Mouse (Mus musculus): ENCODE measurements at regions not wholly inside any gene's neighbourhood (a gene's known extent, or its start where the extent isn't known, plus 50 kb on each side); places are given as distances from the start of the nearest gene placed in this dataset.

DNA sequence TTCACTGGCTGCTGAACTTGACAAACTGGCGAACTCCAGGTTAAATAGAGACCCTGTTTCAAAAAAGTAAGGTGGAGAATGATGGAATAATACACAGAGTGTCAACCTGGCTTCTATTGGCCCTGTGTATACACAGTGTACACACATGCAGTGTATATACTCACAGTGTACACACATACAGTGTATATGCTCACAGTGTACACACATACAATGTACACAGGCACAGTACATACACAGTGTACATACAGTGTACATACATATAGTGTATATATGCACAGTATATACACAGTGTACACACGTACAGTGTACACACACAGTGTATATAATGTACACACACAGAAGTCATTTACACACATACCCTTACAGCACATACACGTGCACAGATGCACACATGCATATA is 52.4 kb upstream of the Aldh1b1 start:
- no peak for DNase-seq (ENCODE audit: low spot score in 2 of 2)

DNA sequence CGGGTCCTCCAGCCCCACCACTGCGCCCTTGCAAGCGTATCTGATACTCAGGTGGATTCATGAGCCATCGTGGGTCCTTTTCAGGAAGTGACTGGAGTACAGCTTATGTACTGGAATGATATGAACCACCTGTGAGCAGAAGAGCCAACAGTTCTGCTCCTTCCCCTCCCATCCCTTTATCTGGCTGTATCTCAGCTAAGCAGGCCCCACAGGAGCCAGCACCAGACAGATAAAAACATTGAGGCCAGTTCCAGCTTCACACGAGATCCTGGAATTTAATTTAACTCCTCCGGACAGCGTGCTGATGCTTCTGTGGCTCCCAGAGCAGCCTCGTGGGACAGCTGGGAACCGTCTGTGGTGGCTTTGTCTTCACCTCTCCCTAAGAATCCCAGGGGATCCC is 53.1 kb upstream of the Aldh1b1 start:
- DNase-seq (ENCODE audit: low spot score in 2 of 2), result no peak

DNA sequence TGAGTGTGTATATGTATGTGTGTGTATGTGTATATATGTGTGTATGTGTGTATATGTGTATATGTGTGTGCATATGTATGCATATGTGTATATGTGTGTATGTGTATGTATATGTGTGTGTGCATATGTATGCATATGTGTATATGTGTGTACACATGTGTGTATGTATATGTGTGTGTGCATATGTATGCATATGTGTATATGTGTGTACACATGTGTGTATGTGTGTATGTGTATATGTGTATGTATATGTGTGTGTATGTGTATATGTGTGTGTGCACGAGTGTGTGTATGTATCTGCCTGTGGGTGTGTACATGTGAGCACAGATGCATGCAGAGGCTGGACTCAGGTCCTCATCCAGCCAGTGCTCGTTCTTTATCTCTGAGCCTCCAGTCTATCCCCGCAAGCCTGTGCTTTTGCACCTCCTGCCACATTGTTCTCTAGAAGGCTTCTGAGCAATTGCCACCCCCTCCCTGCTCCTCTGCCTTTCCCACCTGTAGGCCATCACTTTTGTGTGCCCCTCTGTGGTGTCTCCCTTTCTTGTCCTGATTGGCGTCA is 53.9 kb upstream of the Aldh1b1 start:
- DNase-seq (ENCODE audit: low spot score in 2 of 2), result no peak

DNA sequence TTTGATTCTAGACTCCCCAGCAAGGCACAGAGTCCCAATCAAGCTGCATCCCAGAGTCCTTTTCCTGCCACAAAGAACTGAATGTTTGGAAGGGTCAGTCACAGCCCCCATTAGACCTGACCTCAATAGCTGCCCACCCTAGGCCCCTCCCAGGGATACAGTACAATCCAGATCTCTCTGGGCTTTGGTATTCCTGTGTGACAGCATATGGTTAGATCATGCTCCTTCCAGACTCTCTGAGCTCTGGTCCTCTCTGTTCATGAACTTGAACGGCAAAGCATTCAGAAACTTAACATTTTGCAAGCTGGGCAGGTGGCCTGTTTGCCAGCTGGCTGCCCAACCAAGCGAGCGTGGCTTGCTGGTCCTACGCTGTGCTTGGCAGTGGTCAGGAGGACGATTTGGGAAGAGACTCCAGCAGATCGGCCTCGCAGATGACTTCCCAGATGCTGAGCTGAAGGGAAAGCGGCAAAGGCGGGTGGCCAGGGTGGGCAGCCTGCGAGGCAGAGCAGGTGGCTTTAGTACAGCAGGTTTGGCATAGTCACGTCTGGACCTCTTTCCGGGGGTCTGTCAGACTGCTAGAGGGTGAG is 58.0 kb upstream of the Aldh1b1 start:
- no peak for DNase-seq (ENCODE audit: low spot score in 2 of 2)

DNA sequence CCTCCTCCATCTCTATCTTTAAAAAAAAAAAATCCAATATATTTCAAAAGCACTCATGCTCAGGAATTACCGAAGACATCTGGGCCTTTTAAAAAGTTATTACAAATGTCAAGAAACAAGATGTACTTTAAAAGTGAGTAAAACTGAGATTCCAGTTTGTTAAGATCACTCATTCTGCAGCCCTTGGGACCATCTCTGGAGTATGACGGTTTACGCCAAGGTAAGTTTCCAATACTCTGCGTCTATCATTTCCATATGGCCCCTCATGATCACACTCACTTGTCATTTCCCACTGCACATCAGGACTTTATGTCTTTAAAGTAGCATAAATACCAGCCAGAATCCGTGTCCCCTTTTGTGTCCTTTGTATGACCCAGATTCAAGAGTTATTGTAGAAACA is 58.5 kb upstream of the Aldh1b1 start:
- no peak for DNase-seq (ENCODE audit: low spot score in 2 of 2)

DNA sequence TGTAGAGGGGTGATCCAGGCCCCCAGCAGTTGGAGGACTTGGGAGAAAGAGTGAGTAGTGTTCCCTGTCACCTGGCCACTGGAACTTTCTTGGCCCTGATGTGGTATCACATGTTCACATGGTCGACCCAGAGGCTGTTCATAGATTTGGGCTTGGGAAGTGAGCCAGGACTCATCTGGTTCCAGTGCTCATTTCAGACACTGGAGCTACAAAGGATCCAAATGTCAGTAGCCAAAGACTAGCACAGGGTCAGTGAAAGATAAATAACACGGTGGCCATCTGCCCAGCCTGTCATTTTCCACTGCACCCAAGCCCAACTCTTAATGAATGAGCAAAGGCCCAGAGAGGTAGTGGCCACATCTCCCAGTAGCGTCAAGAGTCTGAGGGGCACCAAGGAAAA is 59.1 kb upstream of the Aldh1b1 start:
- no peak for DNase-seq (ENCODE audit: low spot score in 2 of 2)

DNA sequence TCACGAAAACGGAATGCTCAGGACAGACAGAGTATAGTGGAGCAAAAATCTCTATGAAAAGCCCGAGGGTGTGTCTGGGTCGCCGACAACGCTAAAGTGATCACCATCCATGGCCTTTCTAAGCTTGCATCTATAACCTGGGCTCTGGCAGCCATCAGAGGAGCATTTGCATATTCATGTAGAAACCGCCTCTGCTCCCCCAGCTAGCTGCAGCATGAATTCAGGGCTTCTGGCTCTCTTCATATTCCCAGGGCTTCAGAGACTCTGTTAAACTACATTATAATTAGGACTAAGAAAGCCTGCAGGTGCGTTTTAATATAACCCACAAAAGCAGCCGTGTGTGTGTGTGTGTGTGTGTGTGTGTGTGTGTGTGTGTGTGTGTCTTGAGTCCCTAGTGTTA is 59.7 kb upstream of the Aldh1b1 start:
- DNase-seq (ENCODE audit: low spot score in 2 of 2), result no peak

DNA sequence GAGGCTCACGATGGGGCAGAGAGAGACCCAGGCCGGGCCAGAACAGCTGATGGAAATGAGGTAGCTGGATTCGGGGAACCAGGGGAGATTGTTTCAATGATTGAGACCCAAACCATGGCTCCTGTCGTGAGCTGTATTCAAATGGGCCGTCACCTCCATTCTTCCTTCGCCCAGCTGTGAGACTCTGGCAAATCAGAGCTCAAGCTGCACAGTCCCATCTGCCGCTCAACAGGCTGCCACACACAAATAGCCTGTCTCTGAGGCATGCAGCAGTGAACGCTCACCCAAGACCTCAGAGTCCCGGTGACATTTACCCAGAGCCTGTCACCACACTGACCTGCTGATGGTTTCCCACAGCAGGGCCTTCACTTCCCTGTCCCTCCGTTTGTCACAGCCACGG is 60.1 kb upstream of the Aldh1b1 start:
- DNase-seq (ENCODE audit: low spot score in 2 of 2), result no peak

DNA sequence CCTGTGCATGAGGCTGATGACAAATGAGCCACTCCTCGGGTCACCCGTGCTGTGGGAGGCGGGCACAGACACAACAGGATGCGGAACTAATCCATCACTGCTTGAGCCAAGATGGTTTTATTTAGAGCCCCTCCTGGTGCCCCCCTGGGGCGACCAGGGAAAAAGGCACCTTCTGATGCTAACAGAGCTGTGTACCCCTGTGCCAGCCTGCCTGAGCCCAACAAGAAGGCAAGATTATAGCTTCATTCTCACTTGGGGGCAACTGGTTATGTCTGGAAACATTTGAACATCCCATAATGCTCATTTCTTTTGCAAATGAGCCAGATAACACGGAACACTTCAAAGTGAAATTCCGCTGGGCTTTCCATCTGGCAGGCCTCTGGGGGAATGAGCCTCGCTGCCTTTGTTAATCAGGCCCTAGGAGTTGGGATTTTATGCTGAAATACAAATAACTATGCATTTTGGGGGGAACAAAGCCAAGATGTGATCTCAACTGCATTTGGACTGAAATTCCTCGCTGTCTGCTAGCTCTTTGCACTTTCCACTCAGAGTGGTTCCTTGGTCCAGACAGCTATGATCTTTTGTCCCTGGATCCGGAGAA is 62.5 kb upstream of the Aldh1b1 start:
- no peak for DNase-seq (ENCODE audit: low spot score in 2 of 2)

DNA sequence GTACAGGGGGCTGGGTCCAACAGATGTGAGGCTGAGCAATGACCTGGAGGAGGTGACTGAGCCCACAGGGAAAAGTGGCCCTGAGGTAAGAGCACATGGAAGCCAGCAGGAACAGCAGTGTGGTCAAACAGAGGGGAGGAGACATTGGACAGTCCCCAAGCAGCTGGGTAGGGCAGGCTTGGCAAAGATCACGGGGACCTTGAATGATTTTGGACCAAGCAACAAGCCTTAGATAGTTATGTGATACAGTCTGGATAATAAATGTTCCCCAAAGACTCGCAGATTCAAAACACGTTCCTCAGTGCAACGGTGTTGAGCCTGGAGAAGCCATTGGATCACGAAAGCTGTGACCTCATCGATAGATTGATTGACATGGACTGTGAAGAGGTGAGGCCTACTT is 64.8 kb upstream of the Aldh1b1 start:
- DNase-seq (ENCODE audit: low spot score in 2 of 2), result no peak

DNA sequence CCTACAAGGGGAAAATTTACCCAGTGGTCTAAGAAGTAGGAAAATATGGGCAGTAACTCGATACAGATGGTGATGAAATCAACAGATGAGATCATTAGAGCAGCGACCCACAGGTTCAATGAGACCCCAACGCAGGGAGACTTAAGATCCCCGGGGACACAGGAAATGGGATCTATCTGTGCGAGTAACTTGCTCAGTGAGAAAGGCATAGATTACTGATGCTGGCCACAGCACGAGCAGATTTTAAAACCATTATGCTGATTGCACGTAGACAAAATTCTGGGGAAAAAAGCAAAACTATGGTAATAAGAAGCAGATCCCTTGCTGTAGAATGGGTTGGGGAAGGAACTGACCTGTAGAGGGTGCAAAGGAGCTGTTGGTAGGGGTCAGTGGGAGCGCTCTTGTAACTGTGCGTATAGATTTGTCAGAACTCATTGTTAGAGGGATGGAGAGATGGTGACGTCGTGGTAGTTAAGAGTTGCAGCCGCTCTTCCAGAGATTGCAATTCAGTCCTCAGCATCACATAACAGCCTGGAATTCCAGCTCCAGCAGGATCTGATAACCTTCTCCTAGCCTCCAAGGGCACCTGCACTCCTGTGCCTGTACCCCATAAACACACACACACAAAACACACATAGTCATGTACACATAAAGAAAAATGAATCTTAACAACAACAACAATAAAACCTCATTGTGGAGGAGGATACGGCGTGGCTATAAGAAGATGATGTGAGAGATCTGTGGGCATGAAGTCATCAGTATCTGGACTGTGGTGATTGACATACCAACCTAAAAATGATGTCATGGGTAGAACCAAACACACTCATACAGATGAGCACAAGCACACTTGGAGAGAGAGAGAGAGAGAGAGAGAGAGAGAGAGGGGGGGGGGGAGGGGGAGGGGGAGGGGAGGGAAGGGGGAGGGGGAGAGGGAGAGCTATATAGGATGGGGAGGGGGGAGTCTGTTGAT is 67.7 kb upstream of the Aldh1b1 start:
- DNase-seq (ENCODE audit: low spot score in 2 of 2), result no peak

DNA sequence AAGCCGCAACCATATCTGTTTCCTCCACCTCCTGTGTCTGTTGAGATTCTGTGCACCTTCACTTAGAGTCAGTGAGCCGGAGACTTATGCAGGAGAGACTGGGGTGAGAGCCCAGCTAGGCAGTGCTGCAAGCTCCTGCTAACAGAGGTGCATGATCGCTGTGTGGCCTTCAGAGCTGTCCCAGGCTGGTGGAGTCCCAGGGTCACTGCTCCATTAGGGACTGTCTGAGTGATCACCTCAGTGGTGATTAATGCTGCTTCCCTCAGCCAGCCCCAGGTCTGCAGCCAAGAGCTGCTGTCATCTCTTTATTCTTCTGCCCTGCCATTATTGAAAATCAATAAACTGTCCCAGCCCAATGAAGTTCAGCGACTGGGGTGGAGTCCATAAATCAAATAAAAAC is 69.0 kb upstream of the Aldh1b1 start:
- no peak for DNase-seq (ENCODE audit: low spot score in 2 of 2)

DNA sequence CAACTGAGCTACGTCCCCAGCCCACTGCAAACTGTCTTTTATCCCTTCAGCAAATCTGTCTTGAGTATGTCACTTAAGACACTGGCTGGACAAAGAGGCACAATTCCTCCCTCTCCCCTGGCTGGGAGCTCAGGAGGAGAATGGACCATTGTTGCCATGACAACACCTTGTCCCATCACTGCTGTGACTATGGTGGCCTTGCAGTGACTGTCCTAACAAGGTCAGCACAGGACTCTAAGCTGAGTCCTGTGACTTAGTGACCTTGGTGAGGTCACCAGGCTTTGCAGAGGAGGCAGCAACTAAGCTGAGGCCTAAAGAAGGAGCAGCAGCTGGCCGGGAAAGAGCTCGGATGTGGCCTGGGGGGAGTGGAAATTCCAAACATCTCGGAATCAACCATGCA is 70.0 kb upstream of the Aldh1b1 start:
- DNase-seq (ENCODE audit: low spot score in 2 of 2), result no peak

DNA sequence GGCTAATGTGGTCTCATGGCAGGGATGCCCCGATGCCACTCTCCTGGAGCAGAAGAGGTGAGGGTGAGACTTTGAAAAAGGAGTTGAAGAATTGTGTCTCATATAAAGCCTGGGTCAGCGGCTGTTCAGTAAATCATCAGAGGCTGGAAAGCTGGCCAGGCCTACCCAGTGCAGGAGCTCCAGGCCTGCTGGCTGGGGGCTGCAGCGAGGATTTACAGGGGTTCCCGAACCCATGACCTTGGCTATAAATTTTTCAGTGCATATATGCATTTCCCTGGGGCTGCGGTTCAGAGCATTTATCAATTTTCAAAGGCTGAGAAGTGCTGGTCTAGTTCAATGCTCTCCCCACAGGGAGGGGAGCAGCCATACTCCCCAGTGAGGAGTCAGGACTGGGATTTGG is 70.9 kb upstream of the Aldh1b1 start:
- DNase-seq (ENCODE audit: low spot score in 2 of 2), result no peak

DNA sequence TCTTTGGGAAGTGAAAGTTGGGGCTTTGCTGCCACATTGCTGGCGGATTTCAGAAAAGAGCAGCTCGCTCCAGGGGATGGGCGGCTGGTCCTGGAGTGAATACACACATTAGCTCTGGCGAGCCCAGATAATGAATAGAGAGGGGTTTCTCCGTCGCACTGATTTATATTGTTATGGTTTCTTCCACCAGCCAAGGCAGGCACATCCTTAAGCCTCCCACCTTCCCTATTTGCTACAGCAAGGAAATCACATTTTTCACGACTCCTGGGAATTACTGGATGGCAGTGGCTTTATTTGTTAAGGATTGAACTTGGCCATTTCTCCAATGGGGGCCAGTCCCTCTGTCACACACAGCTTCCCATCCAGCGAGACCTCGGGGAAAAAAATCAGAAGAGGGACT is 71.3 kb upstream of the Aldh1b1 start:
- no peak for DNase-seq (ENCODE audit: low spot score in 2 of 2)

DNA sequence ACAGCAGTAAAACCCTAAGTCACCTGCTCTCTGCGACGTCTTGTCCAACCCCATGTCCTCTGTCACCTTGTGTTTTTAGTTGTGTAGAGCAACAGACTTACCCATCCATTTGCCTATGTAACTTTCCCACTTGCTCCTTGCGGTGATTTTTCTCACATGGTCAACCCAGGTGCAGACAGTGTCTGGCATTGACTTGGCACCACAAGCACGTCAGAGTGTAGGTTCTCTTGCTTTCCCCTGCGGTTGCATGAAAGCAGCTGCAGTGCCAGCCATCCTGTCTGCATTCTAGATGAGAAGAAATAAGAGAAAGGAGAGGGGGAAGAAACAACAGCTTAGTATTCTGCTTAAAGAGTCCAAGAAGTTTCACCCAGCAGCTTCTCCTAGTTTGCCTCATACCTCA is 72.0 kb upstream of the Aldh1b1 start:
- no peak for DNase-seq (ENCODE audit: low spot score in 2 of 2)

DNA sequence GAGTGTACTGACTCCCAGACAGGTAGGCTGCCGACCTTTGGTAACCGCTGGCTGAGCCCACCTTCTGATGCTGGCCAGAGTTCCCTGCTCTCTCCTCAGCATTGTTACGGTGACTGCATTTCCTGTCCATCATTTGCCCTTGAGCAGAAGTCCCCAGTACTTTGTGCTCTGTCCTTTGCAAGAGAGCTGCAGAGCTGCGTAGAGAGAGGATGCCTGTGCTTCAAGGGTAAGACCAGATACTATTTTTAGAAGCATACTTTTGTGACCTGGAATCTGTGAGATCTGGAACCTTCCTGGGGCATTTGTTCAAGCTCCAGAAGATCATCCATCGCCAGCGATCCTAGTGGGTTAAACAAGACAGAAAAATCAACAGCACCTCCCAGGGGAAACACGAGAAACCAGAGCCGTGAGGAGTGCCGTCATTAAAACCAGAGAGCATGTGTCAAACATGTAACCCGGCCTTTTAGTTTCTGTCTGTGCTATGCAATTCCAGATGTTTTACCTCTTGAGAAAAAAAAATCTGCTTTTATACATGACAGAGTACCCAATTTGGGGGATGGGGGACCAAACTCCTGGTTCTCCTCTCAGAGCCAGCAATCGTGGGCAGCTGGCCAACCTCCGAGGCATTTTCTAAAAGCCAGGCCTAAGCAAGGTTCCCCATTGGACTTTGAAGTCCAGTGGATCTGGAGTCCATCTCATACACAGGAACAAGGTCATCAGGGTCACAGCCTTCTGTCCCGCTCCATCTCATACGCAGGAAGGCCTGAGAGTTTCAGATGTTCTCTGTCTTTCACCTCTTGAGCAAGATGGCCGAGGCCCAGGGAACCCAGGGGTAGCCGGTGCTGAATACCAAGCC is 73.5 kb upstream of the Aldh1b1 start:
- no peak for DNase-seq (ENCODE audit: low spot score in 2 of 2)

DNA sequence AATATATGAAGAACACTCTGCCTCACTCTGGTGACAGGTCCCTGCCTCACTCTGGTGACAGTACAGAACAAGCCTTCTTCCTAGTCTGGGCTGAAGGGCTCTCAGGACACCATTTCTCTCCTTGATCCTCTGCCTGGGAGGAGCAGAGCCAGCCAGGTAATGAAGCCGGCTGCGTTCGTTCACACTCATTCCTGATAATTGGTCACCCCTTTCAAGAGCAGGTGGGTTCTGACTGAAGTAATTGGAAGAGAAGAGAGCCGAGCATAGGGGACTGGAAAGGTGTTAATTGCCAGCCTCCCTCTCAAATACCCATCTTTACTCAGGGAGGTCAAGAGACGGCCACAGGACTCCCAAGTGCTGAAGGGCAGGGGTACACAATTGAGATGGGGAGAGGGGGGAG is 78.5 kb upstream of the Aldh1b1 start:
- no peak for DNase-seq (ENCODE audit: low spot score in 2 of 2)

DNA sequence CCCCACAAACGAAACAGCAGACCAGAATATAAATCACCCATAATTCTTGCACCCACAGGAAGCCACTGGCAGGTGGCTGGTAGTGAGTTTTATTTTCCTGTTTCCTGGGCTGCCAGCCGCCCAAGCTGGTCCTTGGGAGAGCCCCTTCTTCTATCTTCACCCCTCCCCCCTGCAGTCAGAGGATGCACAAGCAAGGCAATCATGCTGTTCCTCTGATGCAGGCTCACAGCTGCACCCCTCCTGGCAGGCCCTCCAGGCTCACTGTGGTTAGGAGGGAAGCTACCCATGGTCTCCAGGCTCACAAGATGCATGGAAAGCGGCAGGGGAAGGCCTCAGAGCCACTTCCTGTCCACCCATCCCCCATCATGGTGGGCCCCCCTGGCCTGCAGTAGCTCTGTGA is 79.3 kb upstream of the Aldh1b1 start:
- DNase-seq (ENCODE audit: low spot score in 2 of 2), result no peak

DNA sequence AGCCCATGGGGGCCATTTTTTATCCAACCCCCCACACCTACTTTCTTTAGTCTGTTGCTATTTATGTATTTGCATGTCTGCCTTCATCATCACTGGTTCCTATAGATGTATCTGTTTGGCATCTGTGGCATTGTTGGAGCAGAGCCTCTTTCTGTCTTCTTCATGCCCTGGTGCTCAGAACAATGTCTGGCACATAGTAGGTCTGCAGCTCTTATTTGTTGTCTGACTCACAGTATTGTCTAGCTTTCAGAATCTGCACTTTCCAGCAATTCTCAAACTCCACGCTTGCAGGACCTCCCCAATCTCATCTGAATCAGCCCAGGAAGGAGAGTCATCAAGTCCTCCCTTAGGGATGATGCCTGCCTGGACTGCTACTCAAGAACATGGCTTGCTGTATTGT is 82.9 kb upstream of the Aldh1b1 start:
- DNase-seq (ENCODE audit: low spot score in 2 of 2), result no peak

DNA sequence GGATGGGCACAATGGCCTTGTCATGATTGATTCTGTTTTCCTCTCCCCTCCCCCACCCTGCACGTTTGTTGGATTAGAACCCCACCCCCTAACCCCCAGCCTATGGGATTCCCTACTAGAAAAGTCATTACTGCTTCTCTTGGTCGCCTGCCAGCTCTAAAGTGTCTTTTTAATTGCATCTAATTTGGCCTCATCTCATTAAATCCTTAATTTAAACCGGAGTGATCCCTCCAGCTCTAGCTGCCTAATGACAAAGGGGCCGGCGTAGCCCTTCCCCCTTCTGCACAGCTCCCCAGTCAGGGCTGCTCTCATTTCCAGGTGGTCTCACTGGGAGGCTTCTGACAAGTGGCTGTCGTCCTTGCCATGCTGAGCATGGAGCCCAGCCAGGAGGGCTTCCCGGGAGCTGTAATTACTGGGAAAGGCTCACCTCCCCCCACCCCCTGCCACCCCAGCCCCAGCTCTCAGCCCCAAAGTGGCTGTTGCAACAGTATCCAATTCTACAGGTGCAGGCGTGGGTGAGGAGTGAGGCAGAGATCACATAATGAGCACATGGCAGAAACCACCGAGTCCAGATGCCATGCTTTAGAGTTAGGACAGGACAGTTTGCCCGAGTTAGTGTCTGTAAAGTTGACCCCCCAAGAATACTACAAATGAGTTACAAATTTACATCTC is 84.8 kb upstream of the Aldh1b1 start:
- DNase-seq (ENCODE audit: low spot score in 2 of 2), result no peak

All from natural killer cell, adult 2 months (primary cell).